Mouse (Mus musculus) liver, embryonic 14.5 days (tissue): Measurements from ENCODE around the gene Adam8. TPM values are rescaled to one million over a fixed set of nuclear protein-coding genes. Genes with fewer than 3 reads are reported as not detected.

Experiments used
- ATAC-seq: fragments of 200-750 bp; cut with Nextera tagmentation; 2 replicates; pipeline ENCODE4 v1.8.0; 2017; ENCODE audit warnings: moderate number of reproducible peaks, mild to moderate bottlenecking, moderate library complexity; ENCODE audit not compliant: insufficient read depth
- DNase-seq, 3 experiments: peaks; one replicate each; pipeline ENCODE4 v3.0.0-alpha.2; 2012 to 2013; ENCODE audit warnings: low read depth in 3 of 3, low spot score in 3 of 3
- H3K27ac ChIP-seq: fragments of 300-500 bp; sonication (generic); 2 replicates; pipeline ENCODE4 v1.5.1; 2014; ENCODE audit warnings: moderate library complexity, mild to moderate bottlenecking, control low read depth, inconsistent platforms
- H3K27me3 ChIP-seq: fragments of 300-500 bp; sonication (generic); 2 replicates; pipeline ENCODE4 v1.6.1; 2014; ENCODE audit warnings: mild to moderate bottlenecking, low read length, moderate library complexity; ENCODE audit not compliant: control insufficient read depth, insufficient read depth
- H3K36me3 ChIP-seq: fragments of 300-500 bp; sonication (generic); replicated peaks from 2 replicates; pipeline ENCODE4 v1.6.1; 2014; ENCODE audit warnings: low read depth; ENCODE audit not compliant: control insufficient read depth, insufficient read depth
- H3K4me1 ChIP-seq, 2 experiments: fragments of 200-500 bp in 1 of 2; fragments of 300-500 bp in 1 of 2; sonication (generic) in 1 of 2; replicated peaks; 2 replicates each; pipeline ENCODE4 v1.6.1; 2012 to 2014; ENCODE audit warnings: antibody characterized with exemption in 1 of 2, inconsistent platforms in 1 of 2, low read length in 1 of 2; ENCODE audit not compliant: control insufficient read depth in 2 of 2, insufficient read depth in 2 of 2
- H3K4me2 ChIP-seq: fragments of 300-500 bp; sonication (generic); 2 replicates; pipeline ENCODE4 v1.6.1; 2014; ENCODE audit warnings: low read depth, mild to moderate bottlenecking, control low read depth, moderate library complexity
- H3K4me3 ChIP-seq, 2 experiments: fragments of 200-500 bp in 1 of 2; fragments of 300-500 bp in 1 of 2; sonication (generic) in 1 of 2; 2 replicates each; pipeline ENCODE4 v1.5.1; 2012 to 2014; ENCODE audit warnings: low read depth in 2 of 2, low read length in 2 of 2, mild to moderate bottlenecking in 2 of 2, control low read depth in 1 of 2, inconsistent platforms in 1 of 2, moderate library complexity in 1 of 2; ENCODE audit not compliant: insufficient read depth in 1 of 2
- H3K9ac ChIP-seq: fragments of 300-500 bp; sonication (generic); replicated peaks from 2 replicates; pipeline ENCODE4 v1.6.1; 2014; ENCODE audit warnings: mild to moderate bottlenecking, control low read depth, moderate library complexity
- H3K9me3 ChIP-seq: fragments of 300-500 bp; sonication (generic); 2 replicates; pipeline ENCODE4 v1.6.1; 2016; ENCODE audit warnings: low read length, mixed read lengths; ENCODE audit not compliant: control insufficient read depth
- CTCF ChIP-seq: IDR thresholded peaks from 2 replicates; pipeline ENCODE4 v1.5.1; 2016; ENCODE audit warnings: antibody characterized with exemption, low read depth, control low read depth
- EP300 ChIP-seq: IDR thresholded peaks from 2 replicates; pipeline ENCODE4 v1.6.1; 2016; ENCODE audit warnings: antibody characterized with exemption, low read depth
- WGBS: fragments of 180-500 bp; shearing (Covaris S2); extraction: QIAGEN DNeasy Blood & Tissue Kit; methylation state at CpG from one replicate; pipeline ENCODE4 v1.1.7; 2014; ENCODE audit not compliant: insufficient replicate concordance; 5-methylcytosine and 5-hydroxymethylcytosine counted together
- polyA plus RNA-seq, 2 experiments: library from polyadenylated mRNA; depleted of rRNA in 1 of 2; stranded (reverse) in 1 of 2; unstranded in 1 of 2; fragments of >200 nt; fragmentation: Nextera tagmentation in 1 of 2; extraction: Ambion mirVana in 1 of 2; gene quantifications; 2 replicates each; pipeline versions ENCODE4 v1.2.1 to v1.2.3; 2012 to 2014

Gene Adam8
- polyA plus RNA-seq, 2 experiments, result 0.46 to 0.83 TPM

GRCm38 (mm10) chr7:140032366-140032765 is 40.0 kb upstream of the Adam8 start:
- peaks cover 55% of the 10 kb centered on the region for H3K36me3 ChIP-seq
- peaks cover 3% of the 10 kb centered on the region; the same call in 1 of the 2 replicates for H3K9me3 ChIP-seq
- no peak overlapping the region for H3K27ac ChIP-seq
- ATAC-seq (no peak), DNase-seq (no peak)
- peaks cover 3 to 10% of the 10 kb centered on the region in 2 experiments; a peak in 3 of 4 replicates for H3K4me1 ChIP-seq
- H3K4me3 ChIP-seq, result no peak overlapping the region
- WGBS, result 94% methylated on average over 10 of the region's 10 CpGs
- no peak overlapping the region for H3K4me2 ChIP-seq
- no peaks in the 10 kb centered on the region for H3K27me3 ChIP-seq
- H3K9ac ChIP-seq, result no peak overlapping the region
- TF ChIP-seq EP300, result no peak
- TF ChIP-seq CTCF, result no peak

DNA sequence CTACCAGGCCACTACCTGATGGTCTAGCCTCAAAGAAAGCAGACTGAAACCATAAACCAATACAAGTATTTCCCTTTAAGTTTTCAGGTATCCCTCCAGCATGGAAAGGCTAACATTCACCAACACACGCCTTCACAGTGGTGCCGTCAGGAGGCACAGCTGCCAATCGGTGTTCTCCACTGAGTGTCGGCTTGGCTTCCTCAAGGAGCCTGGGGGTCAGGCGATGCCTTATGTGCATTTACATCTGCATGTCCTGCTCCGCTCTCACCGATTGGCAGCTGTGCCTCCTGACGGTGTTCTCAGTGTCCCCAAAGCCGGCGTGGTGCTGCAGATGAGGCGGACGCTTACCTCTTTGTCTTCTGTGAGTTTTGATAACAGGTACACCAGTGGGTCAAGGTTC is 39.4 kb upstream of the Adam8 start:
- H3K36me3 ChIP-seq, result peaks cover 55% of the 10 kb centered on the region
- ATAC-seq, result no peak

GRCm38 (mm10) chr7:140011336-140011735 is 19.0 kb upstream of the Adam8 start:
- Histone ChIP-seq H3K4me3 (no peak overlapping the region), H3K9me3 (no peaks in the 10 kb centered on the region), H3K9ac (no peak overlapping the region), H3K4me1 (no peaks in the 10 kb centered on the region), H3K27me3 (no peaks in the 10 kb centered on the region), H3K27ac (no peak overlapping the region), H3K4me2 (no peak overlapping the region), H3K36me3 (peaks cover 2% of the 10 kb centered on the region; the same call in 1 of the 2 replicates)
- DNase-seq, result no peak
- TF ChIP-seq EP300 (no peak), CTCF (no peak)
- no peak for ATAC-seq
- WGBS, result 90% methylated on average over 17 of the region's 17 CpGs

More for the DNA sequence above, 39.4 kb upstream of the Adam8 start:
- Histone ChIP-seq H3K27ac (no peak overlapping the region), H3K4me2 (no peak overlapping the region), H3K4me1 (peaks cover 3 to 5% of the 10 kb centered on the region in 2 experiments; a peak in 3 of 4 replicates), H3K9ac (no peak overlapping the region), H3K9me3 (peaks cover 3% of the 10 kb centered on the region; the same call in 1 of the 2 replicates), H3K4me3 (no peak overlapping the region), H3K27me3 (no peaks in the 10 kb centered on the region)
- 86% methylated on average over 12 of the region's 12 CpGs for WGBS
- no peak for TF ChIP-seq CTCF
- TF ChIP-seq EP300, result no peak
- no peak for DNase-seq

DNA sequence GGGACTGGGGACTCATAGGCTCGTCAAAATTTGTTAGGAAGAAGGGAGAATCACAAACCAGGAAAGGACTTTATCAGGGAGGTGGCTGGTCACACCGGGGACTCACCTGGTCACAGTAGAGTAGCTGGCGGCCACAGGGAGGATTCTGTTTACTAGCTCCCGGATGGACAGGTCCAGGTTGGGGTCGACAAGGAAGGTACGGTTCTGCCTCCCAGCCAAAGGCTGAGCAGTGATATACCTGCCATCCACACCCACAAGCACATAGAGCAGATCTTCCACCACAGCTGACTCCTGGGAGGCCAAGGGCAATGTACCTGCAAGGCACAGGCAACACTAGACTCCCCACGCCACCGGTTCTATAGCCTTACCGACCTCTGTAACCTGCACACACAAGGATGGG is 15.4 kb upstream of the Adam8 start:
- WGBS, result 83% methylated on average over 9 of the region's 9 CpGs

GRCm38 (mm10) chr7:140006861-140007611 is 14.7 kb upstream of the Adam8 start:
- no peaks in the 10 kb centered on the region for H3K9me3 ChIP-seq
- H3K4me3 ChIP-seq, result no peak overlapping the region
- no peaks in the 10 kb centered on the region for H3K4me1 ChIP-seq
- H3K36me3 ChIP-seq, result peaks cover 16% of the 10 kb centered on the region
- no peak for ATAC-seq
- H3K27me3 ChIP-seq, result no peaks in the 10 kb centered on the region
- H3K4me2 ChIP-seq, result no peak overlapping the region
- H3K9ac ChIP-seq, result no peak overlapping the region
- 80% methylated on average over 9 of the region's 9 CpGs for whole genome bisulfite sequencing
- TF ChIP-seq EP300, result no peak
- no peak for TF ChIP-seq CTCF
- H3K27ac ChIP-seq, result no peak overlapping the region
- no peak for DNase-seq

More for the DNA sequence above, 15.4 kb upstream of the Adam8 start:
- ATAC-seq, result no peak
- Histone ChIP-seq H3K4me1 (no peaks in the 10 kb centered on the region), H3K9ac (no peak overlapping the region), H3K4me3 (no peak overlapping the region), H3K36me3 (peaks cover 11% of the 10 kb centered on the region), H3K27me3 (no peaks in the 10 kb centered on the region), H3K4me2 (no peak overlapping the region), H3K27ac (no peak overlapping the region), H3K9me3 (no peaks in the 10 kb centered on the region)
- no peak for DNase-seq
- TF ChIP-seq CTCF (no peak), EP300 (no peak)
